Mouse (Mus musculus): ENCODE results near the gene Rtf2. TPM values are rescaled to one million over a fixed set of nuclear protein-coding genes. Genes with fewer than 3 reads are reported as not detected.
A peak's percentile ranks its signal among the peaks of the same experiment; 100 is the strongest.

The Rtf2 gene
- total RNA-seq, 1 experiment, result 51.0 TPM

DNA sequence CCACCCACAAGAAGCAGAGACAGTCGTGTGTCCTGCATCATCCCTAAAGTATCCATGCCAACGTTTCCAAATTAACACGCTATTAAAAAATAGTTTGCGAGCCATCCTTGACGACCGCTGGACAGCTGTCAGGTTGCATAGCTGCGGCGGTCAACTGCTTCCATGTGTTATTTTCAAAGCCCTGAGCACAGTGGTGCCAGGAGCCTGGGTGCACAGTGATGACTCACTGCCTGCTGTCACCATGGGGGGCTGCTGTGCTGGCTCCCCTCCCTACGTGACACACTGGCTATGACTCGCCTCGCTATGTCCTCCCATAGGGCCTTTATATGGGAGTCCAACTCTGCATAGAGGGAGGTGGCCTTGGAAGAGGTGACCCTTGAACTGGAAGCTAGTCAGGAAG, 29.3 kb upstream of the Rtf2 start:
- Histone ChIP-seq H3K4me3 (ENCODE audit: insufficient read depth in 1 of 2, low read depth in 1 of 2, low read length in 2 of 2, poor library complexity in 1 of 2, severe bottlenecking in 1 of 2) (no peak overlapping the region), H3K27ac (ENCODE audit: insufficient read depth, low read depth, low read length, poor library complexity, severe bottlenecking) (no peak overlapping the region), H3K9me3 (ENCODE audit: control insufficient read depth, insufficient read depth, low read depth, low read length) (no peaks in the 10 kb centered on the region), H3K4me1 (ENCODE audit: control insufficient read depth in 2 of 2, insufficient read depth in 2 of 2, low read length in 2 of 2, poor library complexity in 1 of 2) (peaks cover 0 to 6% of the 10 kb centered on the region in 2 experiments; a peak in 1 of 4 replicates), H3K9ac (ENCODE audit: insufficient read depth, low read depth, low read length, poor library complexity, severe bottlenecking) (no peak overlapping the region), H3K36me3 (ENCODE audit: control insufficient read depth, insufficient read depth, low read length, poor library complexity, severe bottlenecking) (no peaks in the 10 kb centered on the region)
- in situ Hi-C loops (cut with MboI; ENCODE audit: low sequenced_read_pairs in 2 of 2, unreplicated experiment in 2 of 2), result no loop called here
- DNase-seq (ENCODE audit: low read depth, low spot score), result no peak
- TF ChIP-seq ZC3H11A (IDR thresholded peaks at IDR 0.05; ENCODE audit: borderline replicate concordance, low read depth, low read length) (no peak), MAFK (IDR thresholded peaks at IDR 0.05; ENCODE audit: insufficient read depth, low read depth, low read length) (no peak), CHD2 (IDR thresholded peaks at IDR 0.05; ENCODE audit: low read depth, low read length) (no peak), ZNF384 (IDR thresholded peaks at IDR 0.05; ENCODE audit: low read depth, low read length) (no peak), HCFC1 (IDR thresholded peaks at IDR 0.05; ENCODE audit: borderline replicate concordance, insufficient read depth, low read length) (no peak)

DNA sequence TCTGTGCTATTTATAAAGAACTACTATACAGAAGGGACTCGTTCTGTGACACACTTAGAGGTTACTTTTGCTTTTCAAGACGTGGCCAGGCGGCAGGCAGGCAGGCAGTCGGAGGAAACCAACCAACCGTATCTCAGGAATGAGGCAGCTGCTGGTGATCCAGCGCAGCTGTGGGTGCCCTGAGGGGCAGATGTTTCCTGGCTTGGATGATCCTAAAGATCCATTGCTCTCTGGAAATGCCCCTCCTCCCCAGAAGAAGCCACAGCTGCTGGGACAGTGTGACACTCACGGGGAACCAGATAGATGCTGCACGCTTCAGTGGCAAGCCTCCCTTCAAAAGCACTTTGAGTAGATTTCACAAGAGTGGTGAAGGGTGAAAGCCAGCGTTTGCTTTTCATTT, 27.9 kb upstream of the Rtf2 start:
- Histone ChIP-seq H3K4me3 (ENCODE audit: insufficient read depth in 1 of 2, low read depth in 1 of 2, low read length in 2 of 2, poor library complexity in 1 of 2, severe bottlenecking in 1 of 2) (no peak overlapping the region), H3K9me3 (ENCODE audit: control insufficient read depth, insufficient read depth, low read depth, low read length) (no peaks in the 10 kb centered on the region), H3K36me3 (ENCODE audit: control insufficient read depth, insufficient read depth, low read length, poor library complexity, severe bottlenecking) (no peaks in the 10 kb centered on the region), H3K4me1 (ENCODE audit: control insufficient read depth in 2 of 2, insufficient read depth in 2 of 2, low read length in 2 of 2, poor library complexity in 1 of 2) (peaks cover 0 to 6% of the 10 kb centered on the region in 2 experiments; a peak in 1 of 4 replicates), H3K27ac (ENCODE audit: insufficient read depth, low read depth, low read length, poor library complexity, severe bottlenecking) (no peak overlapping the region), H3K9ac (ENCODE audit: insufficient read depth, low read depth, low read length, poor library complexity, severe bottlenecking) (0 out of 2 replicates have a peak overlapping the region, but pooled peaks have one; percentile 15)
- TF ChIP-seq CHD2 (IDR thresholded peaks at IDR 0.05; ENCODE audit: low read depth, low read length) (no peak), HCFC1 (IDR thresholded peaks at IDR 0.05; ENCODE audit: borderline replicate concordance, insufficient read depth, low read length) (no peak), ZNF384 (IDR thresholded peaks at IDR 0.05; ENCODE audit: low read depth, low read length) (no peak), ZC3H11A (IDR thresholded peaks at IDR 0.05; ENCODE audit: borderline replicate concordance, low read depth, low read length) (no peak), MAFK (IDR thresholded peaks at IDR 0.05; ENCODE audit: insufficient read depth, low read depth, low read length) (no peak)
- in situ Hi-C loops (cut with MboI; ENCODE audit: low sequenced_read_pairs in 2 of 2, unreplicated experiment in 2 of 2), result no loop called here
- no peak for DNase-seq (ENCODE audit: low read depth, low spot score)

DNA sequence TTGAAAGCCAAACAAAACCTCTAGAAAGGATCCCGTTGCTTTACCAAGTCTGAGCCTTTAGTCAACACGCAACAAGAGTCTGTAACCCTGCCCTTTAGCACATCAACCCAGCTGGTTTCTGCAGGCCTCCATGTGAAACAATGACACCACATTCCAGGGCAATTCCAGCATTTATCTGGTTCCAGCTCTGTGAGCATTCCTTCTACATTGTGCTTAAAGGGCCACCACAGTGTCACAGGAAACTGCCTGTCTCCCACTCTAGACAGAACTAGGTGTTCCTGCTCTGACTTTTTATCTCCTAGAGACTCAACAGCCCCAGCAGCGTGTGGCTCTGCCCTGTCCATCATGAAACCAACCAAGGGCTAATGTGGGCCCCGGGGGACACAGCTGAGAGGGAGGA, 27.1 kb upstream of the Rtf2 start:
- in situ Hi-C loops (cut with MboI; ENCODE audit: low sequenced_read_pairs in 2 of 2, unreplicated experiment in 2 of 2), result no loop called here
- Histone ChIP-seq H3K36me3 (ENCODE audit: control insufficient read depth, insufficient read depth, low read length, poor library complexity, severe bottlenecking) (no peaks in the 10 kb centered on the region; the same call in 1 of the 2 replicates), H3K9me3 (ENCODE audit: control insufficient read depth, insufficient read depth, low read depth, low read length) (no peaks in the 10 kb centered on the region), H3K4me1 (ENCODE audit: control insufficient read depth in 2 of 2, insufficient read depth in 2 of 2, low read length in 2 of 2, poor library complexity in 1 of 2) (peaks cover 0 to 6% of the 10 kb centered on the region in 2 experiments; a peak in 1 of 4 replicates), H3K27ac (ENCODE audit: insufficient read depth, low read depth, low read length, poor library complexity, severe bottlenecking) (no peak overlapping the region), H3K9ac (ENCODE audit: insufficient read depth, low read depth, low read length, poor library complexity, severe bottlenecking) (no peak overlapping the region), H3K4me3 (ENCODE audit: insufficient read depth in 1 of 2, low read depth in 1 of 2, low read length in 2 of 2, poor library complexity in 1 of 2, severe bottlenecking in 1 of 2) (no peak overlapping the region)
- no peak for DNase-seq (ENCODE audit: low read depth, low spot score)
- TF ChIP-seq ZC3H11A (IDR thresholded peaks at IDR 0.05; ENCODE audit: borderline replicate concordance, low read depth, low read length) (no peak), ZNF384 (IDR thresholded peaks at IDR 0.05; ENCODE audit: low read depth, low read length) (no peak), HCFC1 (IDR thresholded peaks at IDR 0.05; ENCODE audit: borderline replicate concordance, insufficient read depth, low read length) (no peak), CHD2 (IDR thresholded peaks at IDR 0.05; ENCODE audit: low read depth, low read length) (no peak), MAFK (IDR thresholded peaks at IDR 0.05; ENCODE audit: insufficient read depth, low read depth, low read length) (no peak)

DNA sequence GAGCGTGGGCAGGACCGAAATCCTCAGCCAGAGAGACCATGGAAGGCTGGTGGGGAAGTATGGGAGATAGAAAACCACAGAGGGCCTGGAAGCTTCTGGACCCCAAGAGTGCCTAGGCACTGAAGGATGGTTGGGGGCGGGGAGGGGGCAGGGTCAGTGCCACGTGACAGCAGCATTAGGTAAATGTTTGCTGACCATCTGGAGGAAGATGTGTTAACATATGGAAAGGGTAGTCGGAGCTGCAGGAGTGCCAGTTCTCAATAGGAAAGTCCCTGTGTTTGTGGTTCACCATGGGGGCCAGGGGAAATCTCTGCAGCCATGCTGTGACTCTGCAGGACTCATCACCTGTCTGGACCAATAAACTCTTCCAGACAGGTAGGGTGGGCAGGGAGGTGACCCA, 26.5 kb upstream of the Rtf2 start:
- H3K27ac ChIP-seq (ENCODE audit: insufficient read depth, low read depth, low read length, poor library complexity, severe bottlenecking), result no peak overlapping the region
- no peak overlapping the region for H3K4me3 ChIP-seq (ENCODE audit: insufficient read depth in 1 of 2, low read depth in 1 of 2, low read length in 2 of 2, poor library complexity in 1 of 2, severe bottlenecking in 1 of 2)
- no peaks in the 10 kb centered on the region for H3K9me3 ChIP-seq (ENCODE audit: control insufficient read depth, insufficient read depth, low read depth, low read length)
- TF ChIP-seq MAFK (IDR thresholded peaks at IDR 0.05; ENCODE audit: insufficient read depth, low read depth, low read length), result no peak
- no peak for TF ChIP-seq HCFC1 (IDR thresholded peaks at IDR 0.05; ENCODE audit: borderline replicate concordance, insufficient read depth, low read length)
- TF ChIP-seq ZC3H11A (IDR thresholded peaks at IDR 0.05; ENCODE audit: borderline replicate concordance, low read depth, low read length), result no peak
- TF ChIP-seq CHD2 (IDR thresholded peaks at IDR 0.05; ENCODE audit: low read depth, low read length), result no peak
- no peak for TF ChIP-seq ZNF384 (IDR thresholded peaks at IDR 0.05; ENCODE audit: low read depth, low read length)
- in situ Hi-C loops (cut with MboI; ENCODE audit: low sequenced_read_pairs in 2 of 2, unreplicated experiment in 2 of 2), result no loop called here
- H3K9ac ChIP-seq (ENCODE audit: insufficient read depth, low read depth, low read length, poor library complexity, severe bottlenecking), result no peak overlapping the region
- no peak for DNase-seq (ENCODE audit: low read depth, low spot score)
- peaks cover 0 to 6% of the 10 kb centered on the region in 2 experiments; a peak in 1 of 4 replicates for H3K4me1 ChIP-seq (ENCODE audit: control insufficient read depth in 2 of 2, insufficient read depth in 2 of 2, low read length in 2 of 2, poor library complexity in 1 of 2)
- no peaks in the 10 kb centered on the region; the same call in 1 of the 2 replicates for H3K36me3 ChIP-seq (ENCODE audit: control insufficient read depth, insufficient read depth, low read length, poor library complexity, severe bottlenecking)
